Mouse (Mus musculus): ENCODE results near the gene Gm10413. TPM values are rescaled to one million over a fixed set of nuclear protein-coding genes. Genes with fewer than 3 reads are reported as not detected.
"Not testable (repeated sequence)": the region's sequence is repeated elsewhere in the genome, so short reads cannot be mapped to it uniquely, and the experiment has no call there.

Gm10413 gene
- not detected in 2 replicates for polyA plus RNA-seq (2014; fragmentation: Nextera tagmentation; extraction: Ambion mirVana)

GRCm38 (mm10) chr14:3394793-3395192 is at the start of gene Gm10413:
Gene Gm10413 (plus strand): TSS chr14:3395093.
- DNase-seq (ENCODE audit: low spot score); H3K4me2 ChIP-seq (ENCODE audit: low read depth, severe bottlenecking); H3K27me3 ChIP-seq (ENCODE audit: control insufficient read depth, insufficient read depth, low read length); ATAC-seq (ENCODE audit: insufficient number of reproducible peaks, low FRiP score, low TSS enrichment, low read depth); H3K27ac ChIP-seq (replicated peaks; ENCODE audit: low read depth, low read length); H3K9ac ChIP-seq (ENCODE audit: low read length); H3K36me3 ChIP-seq (ENCODE audit: control insufficient read depth, insufficient read depth, low read length); H3K4me3 ChIP-seq (ENCODE audit: low read depth, low read length); H3K4me1 ChIP-seq (ENCODE audit: control insufficient read depth, insufficient read depth, low read length); H3K9me3 ChIP-seq (ENCODE audit: control insufficient read depth, low read length): not testable (repeated sequence)
- WGBS: no CpG with 5 or more reads among the region's 2 CpGs

DNA sequence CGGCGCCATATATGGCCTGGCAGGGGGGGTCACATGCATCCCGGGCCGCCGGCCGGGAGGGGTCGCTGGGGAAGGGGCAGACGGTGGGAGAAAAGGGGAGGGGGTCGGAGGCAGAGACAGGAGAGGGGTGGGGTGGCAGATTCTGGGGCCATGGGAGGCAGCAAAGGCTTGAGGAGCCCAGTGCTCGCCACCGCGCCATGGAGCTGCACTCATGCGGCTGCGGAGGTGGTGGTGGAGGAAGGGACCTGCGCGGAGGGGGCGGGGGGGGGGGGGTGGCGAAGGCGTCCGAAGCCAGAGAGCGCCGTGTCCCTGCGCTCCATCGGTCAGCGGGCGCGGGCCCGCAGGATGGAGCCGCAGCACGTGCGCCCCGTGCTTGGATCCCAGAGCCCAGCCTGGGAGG is 17.4 kb downstream of the Gm10413 start, which contains the start of gene Gm10409:
Gene Gm10409 (plus strand): TSS at position 301 of the 400 bp plus-strand sequence.
- H3K4me2 ChIP-seq (ENCODE audit: low read depth, severe bottlenecking); H3K36me3 ChIP-seq (ENCODE audit: control insufficient read depth, insufficient read depth, low read length); H3K27me3 ChIP-seq (ENCODE audit: control insufficient read depth, insufficient read depth, low read length); H3K4me3 ChIP-seq (ENCODE audit: low read depth, low read length); H3K9me3 ChIP-seq (ENCODE audit: control insufficient read depth, low read length); H3K9ac ChIP-seq (ENCODE audit: low read length); H3K4me1 ChIP-seq (ENCODE audit: control insufficient read depth, insufficient read depth, low read length); ATAC-seq (ENCODE audit: insufficient number of reproducible peaks, low FRiP score, low TSS enrichment, low read depth); H3K27ac ChIP-seq (replicated peaks; ENCODE audit: low read depth, low read length); DNase-seq (ENCODE audit: low spot score): not testable (repeated sequence)
- WGBS: no CpG with 5 or more reads among the region's 32 CpGs

DNA sequence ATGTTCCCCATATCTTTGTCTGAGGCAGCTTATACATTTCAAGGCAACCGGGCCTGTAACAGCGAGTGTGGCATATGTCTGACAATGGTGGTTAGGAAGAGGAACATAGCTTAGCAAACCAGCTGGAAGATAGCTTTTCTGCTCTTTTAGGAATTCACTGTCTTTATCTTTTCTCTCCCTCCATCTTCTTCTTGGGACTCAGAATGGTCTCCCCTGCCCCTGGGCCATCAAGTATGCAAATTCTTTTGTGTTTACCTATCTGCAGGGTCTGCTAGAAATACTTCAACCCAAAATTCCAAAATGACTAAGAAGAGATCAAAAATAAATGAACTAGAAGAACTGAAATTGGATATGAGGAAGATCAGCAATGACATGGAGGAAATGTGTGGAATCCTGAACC is 32.9 kb downstream of the Gm10413 start, which contains the start of gene Gm3005:
Gene Gm3005 (plus strand): TSS at position 301 of the 400 bp plus-strand sequence.
- not testable (repeated sequence) for H3K27ac ChIP-seq (replicated peaks; ENCODE audit: low read depth, low read length); ATAC-seq (ENCODE audit: insufficient number of reproducible peaks, low FRiP score, low TSS enrichment, low read depth); H3K4me1 ChIP-seq (ENCODE audit: control insufficient read depth, insufficient read depth, low read length); H3K36me3 ChIP-seq (ENCODE audit: control insufficient read depth, insufficient read depth, low read length); H3K27me3 ChIP-seq (ENCODE audit: control insufficient read depth, insufficient read depth, low read length); DNase-seq (ENCODE audit: low spot score); H3K9me3 ChIP-seq (ENCODE audit: control insufficient read depth, low read length); H3K4me2 ChIP-seq (ENCODE audit: low read depth, severe bottlenecking); H3K9ac ChIP-seq (ENCODE audit: low read length); H3K4me3 ChIP-seq (ENCODE audit: low read depth, low read length)
- WGBS: no CpG with 5 or more reads among the region's 2 CpGs

GRCm38 (mm10) chr14:3449079-3449478 is 54.2 kb downstream of the Gm10413 start, which contains the start of gene Gm10408:
Gene Gm10408 (plus strand): TSS chr14:3449379.
- not testable (repeated sequence) for H3K4me2 ChIP-seq (ENCODE audit: low read depth, severe bottlenecking); H3K27ac ChIP-seq (replicated peaks; ENCODE audit: low read depth, low read length); H3K9me3 ChIP-seq (ENCODE audit: control insufficient read depth, low read length); H3K27me3 ChIP-seq (ENCODE audit: control insufficient read depth, insufficient read depth, low read length); DNase-seq (ENCODE audit: low spot score); H3K4me3 ChIP-seq (ENCODE audit: low read depth, low read length); H3K9ac ChIP-seq (ENCODE audit: low read length); H3K36me3 ChIP-seq (ENCODE audit: control insufficient read depth, insufficient read depth, low read length); H3K4me1 ChIP-seq (ENCODE audit: control insufficient read depth, insufficient read depth, low read length); ATAC-seq (ENCODE audit: insufficient number of reproducible peaks, low FRiP score, low TSS enrichment, low read depth)
- no CpG with 5 or more reads among the region's 3 CpGs for WGBS

Other genes with a start within 250 kb of the Gm10413 start
- not detected in 2 replicates for gene Gm5795, start 206.8 kb upstream of the Gm10413 start, polyA plus RNA-seq (2014; fragmentation: Nextera tagmentation; extraction: Ambion mirVana)
- gene D830030K20Rik, start 186.6 kb upstream of the Gm10413 start, polyA plus RNA-seq (2014; fragmentation: Nextera tagmentation; extraction: Ambion mirVana): 7.2 and 7.7 TPM in 2 replicates
- gene Gm2956, start 62.5 kb upstream of the Gm10413 start, polyA plus RNA-seq (2014; fragmentation: Nextera tagmentation; extraction: Ambion mirVana): not detected in 2 replicates
- 0.93 and 1.2 TPM in 2 replicates for gene Gm10409, start 17.5 kb downstream of the Gm10413 start, polyA plus RNA-seq (2014; fragmentation: Nextera tagmentation; extraction: Ambion mirVana)
- gene Gm3005, start 33.0 kb downstream of the Gm10413 start, polyA plus RNA-seq (2014; fragmentation: Nextera tagmentation; extraction: Ambion mirVana): 0.65 and 0.83 TPM in 2 replicates
- gene Gm10408, start 54.3 kb downstream of the Gm10413 start, polyA plus RNA-seq (2014; fragmentation: Nextera tagmentation; extraction: Ambion mirVana): not detected in 2 replicates
- not detected in 2 replicates for gene Gm3012, start 239.4 kb downstream of the Gm10413 start, polyA plus RNA-seq (2014; fragmentation: Nextera tagmentation; extraction: Ambion mirVana)